Mouse (Mus musculus) layer of hippocampus, adult 2 months (tissue): ENCODE data around the gene Tex13c3. TPM values are rescaled to one million over a fixed set of nuclear protein-coding genes. Genes with fewer than 3 reads are reported as not detected.
"Not testable (repeated sequence)": the region's sequence is repeated elsewhere in the genome, so short reads cannot be mapped to it uniquely, and the experiment has no call there.

Experiments used
- DNase-seq, 2 experiments: peaks; one replicate each; pipeline ENCODE4 v3.0.0; 2022; ENCODE audit warnings: low spot score in 2 of 2
- H3K27ac ChIP-seq: fragments of 200-600 bp; 2 replicates; pipeline ENCODE4 v1.8.1; 2022
- H3K4me3 ChIP-seq: fragments of 200-600 bp; 2 replicates; pipeline ENCODE4 v1.8.1; 2022; ENCODE audit warnings: mild to moderate bottlenecking
- CTCF ChIP-seq: fragments of 200-600 bp; conservative IDR thresholded peaks from 2 replicates; pipeline ENCODE4 v1.8.1; 2022; ENCODE audit warnings: antibody characterized with exemption, mild to moderate bottlenecking, moderate library complexity
- long read RNA-seq, 2 experiments: library from polyadenylated mRNA; stranded (forward); transcript quantifications; one replicate each; pipeline ENCODE4 v2.0.0; 2021; ENCODE audit warnings: borderline mapping rate in 2 of 2
- total RNA-seq, 2 experiments: library from RNA; stranded (reverse); gene quantifications; 2 replicates each; pipeline ENCODE4 v1.2.3; 2021

The Tex13c3 gene
- not detected for total RNA-seq
- long read RNA-seq, experiment 1: 0 reads
- long read RNA-seq, experiment 2: 0 reads

DNA sequence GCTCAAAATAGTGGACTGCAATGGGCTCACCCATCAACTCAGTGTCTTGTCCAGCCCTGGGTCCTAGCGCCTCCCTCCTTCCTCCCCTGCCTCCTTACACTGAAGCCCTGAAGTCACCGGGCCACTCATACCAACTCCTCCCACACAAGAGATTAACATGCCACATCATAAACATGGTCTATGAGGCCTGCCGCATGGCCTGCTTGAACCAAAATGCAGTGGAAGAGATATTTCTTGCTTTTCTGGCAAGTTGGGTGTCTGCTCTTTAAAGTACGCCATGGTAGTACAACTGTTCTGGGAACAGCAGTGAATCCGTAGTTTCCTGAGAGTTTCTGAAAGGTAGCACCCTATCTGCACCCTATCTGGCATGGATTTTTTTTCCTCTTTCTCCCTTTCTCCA, at the start of gene Tex13c3:
Tex13c3 (minus strand) TSS at position 101 of the 400 bp plus-strand sequence.
- H3K4me3 ChIP-seq, DNase-seq, H3K27ac ChIP-seq: not testable (repeated sequence)

DNA sequence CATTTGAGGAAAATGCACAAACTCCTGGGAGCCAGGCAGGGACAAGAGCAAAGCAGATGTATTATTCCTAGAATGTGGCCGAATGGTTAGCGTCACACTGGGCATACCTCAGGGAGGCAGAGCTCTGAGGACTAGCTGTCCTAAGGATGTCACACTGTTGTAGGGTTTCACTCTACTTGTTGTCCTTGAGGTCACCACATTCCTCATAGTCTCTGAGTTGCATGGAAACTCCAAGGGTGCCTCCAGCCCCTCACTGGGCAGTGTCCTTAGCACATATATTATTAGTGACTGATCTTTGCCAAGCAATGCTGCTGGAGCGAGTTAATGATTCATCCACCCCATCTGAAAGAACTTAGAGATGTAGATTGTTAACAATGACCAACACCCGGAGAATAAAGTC, 8.6 kb upstream of the Tex13c3 start:
- no peak for DNase-seq

More for the DNA sequence above, 8.6 kb upstream of the Tex13c3 start:
- Histone ChIP-seq H3K4me3 (no peak overlapping the region), H3K27ac (no peak overlapping the region)
- no peak for TF ChIP-seq CTCF
